Mouse (Mus musculus) midbrain, embryonic 15.5 days (tissue): ENCODE results near the gene Dst. TPM values are rescaled to one million over a fixed set of nuclear protein-coding genes. Genes with fewer than 3 reads are reported as not detected.

ENCODE experiments used
- ATAC-seq: fragments of 200-750 bp; cut with Nextera tagmentation; replicated peaks from 2 replicates; pipeline ENCODE4 v1.8.0; 2017; ENCODE audit warnings: moderate TSS enrichment
- H3K27ac ChIP-seq: fragments of 300-500 bp; sonication (generic); 2 replicates; pipeline ENCODE4 v1.5.1; 2015; ENCODE audit warnings: mild to moderate bottlenecking, inconsistent platforms
- H3K27me3 ChIP-seq: fragments of 300-500 bp; sonication (generic); replicated peaks from 2 replicates; pipeline ENCODE4 v1.6.1; 2015; ENCODE audit warnings: inconsistent platforms
- H3K36me3 ChIP-seq: fragments of 300-500 bp; sonication (generic); replicated peaks from 2 replicates; pipeline ENCODE4 v1.6.1; 2015; ENCODE audit warnings: inconsistent platforms
- H3K4me1 ChIP-seq: fragments of 300-500 bp; sonication (generic); 2 replicates; pipeline ENCODE4 v1.6.1; 2015; ENCODE audit warnings: inconsistent platforms
- H3K4me2 ChIP-seq: fragments of 300-500 bp; sonication (generic); 2 replicates; pipeline ENCODE4 v1.6.1; 2015; ENCODE audit warnings: inconsistent platforms, mild to moderate bottlenecking, moderate library complexity
- H3K4me3 ChIP-seq: fragments of 300-500 bp; sonication (generic); 2 replicates; pipeline ENCODE4 v1.5.1; 2015; ENCODE audit warnings: mild to moderate bottlenecking, inconsistent platforms
- H3K9ac ChIP-seq: fragments of 300-500 bp; sonication (generic); 2 replicates; pipeline ENCODE4 v1.6.1; 2015; ENCODE audit warnings: mild to moderate bottlenecking, inconsistent platforms
- H3K9me3 ChIP-seq: fragments of 300-500 bp; sonication (generic); 2 replicates; pipeline ENCODE4 v1.6.1; 2016; ENCODE audit warnings: inconsistent platforms
- WGBS: fragments of 180-500 bp; shearing (Covaris S2); methylation state at CpG from one replicate; pipeline ENCODE4 v1.1.7; 2015; ENCODE audit warnings: mixed read lengths; 5-methylcytosine and 5-hydroxymethylcytosine counted together
- polyA plus RNA-seq: library from polyadenylated mRNA; unstranded; fragments of >200 nt; fragmentation: Nextera tagmentation; extraction: Ambion mirVana; gene quantifications from 2 replicates; pipeline ENCODE4 v1.2.1, GENCODE M21; 2015

The Dst gene
- polyA plus RNA-seq, 1 experiment from 2014 or later, result 43.0 TPM

- H3K9me3 ChIP-seq, result no peaks in the 10 kb centered on the region
- ATAC-seq, result no peak
Observed at GRCm38 (mm10) chr1:34158822-34159221, 250.8 kb downstream of the Dst start.

GRCm38 (mm10) chr1:34159898-34160297, 251.9 kb downstream of the Dst start:
- 0 out of 2 replicates have a peak, but pooled peaks cover 1% of the 10 kb centered on the region for H3K36me3 ChIP-seq
- no peak overlapping the region for H3K4me2 ChIP-seq
- H3K4me3 ChIP-seq, result no peak overlapping the region
- WGBS, result 90% methylated on average over 7 of the region's 7 CpGs
- H3K27ac ChIP-seq, result no peak overlapping the region
- no peak for ATAC-seq
- no peaks in the 10 kb centered on the region for H3K4me1 ChIP-seq
- no peaks in the 10 kb centered on the region for H3K27me3 ChIP-seq
- H3K9me3 ChIP-seq, result no peaks in the 10 kb centered on the region
- no peak overlapping the region for H3K9ac ChIP-seq

More at GRCm38 (mm10) chr1:34158822-34159221, 250.8 kb downstream of the Dst start:
- no peaks in the 10 kb centered on the region for H3K27me3 ChIP-seq
- H3K27ac ChIP-seq, result no peak overlapping the region
- no peak overlapping the region for H3K4me3 ChIP-seq
- H3K4me1 ChIP-seq, result no peaks in the 10 kb centered on the region
- no peak overlapping the region for H3K9ac ChIP-seq
- WGBS, result 50% methylated on average over 11 of the region's 11 CpGs
- 0 out of 2 replicates have a peak, but pooled peaks cover 3% of the 10 kb centered on the region for H3K36me3 ChIP-seq
- no peak overlapping the region for H3K4me2 ChIP-seq

- ATAC-seq, result 0 out of 2 replicates have a peak, but pooled peaks have one; percentile 63
- H3K4me3 ChIP-seq, result no peak overlapping the region
- 65% methylated on average over 14 of the region's 14 CpGs for WGBS
- H3K9ac ChIP-seq, result no peak overlapping the region
- H3K9me3 ChIP-seq, result no peaks in the 10 kb centered on the region
- no peak overlapping the region for H3K27ac ChIP-seq
- no peaks in the 10 kb centered on the region for H3K27me3 ChIP-seq
- H3K4me2 ChIP-seq, result no peak overlapping the region
- H3K36me3 ChIP-seq, result peaks cover 19% of the 10 kb centered on the region; the same call in 1 of the 2 replicates
- H3K4me1 ChIP-seq, result no peaks in the 10 kb centered on the region
Observed at GRCm38 (mm10) chr1:34164616-34165295, 256.7 kb downstream of the Dst start.

GRCm38 (mm10) chr1:34165926-34166325, 257.9 kb downstream of the Dst start:
- no peaks in the 10 kb centered on the region for H3K27me3 ChIP-seq
- no peak overlapping the region for H3K4me2 ChIP-seq
- no peak overlapping the region for H3K27ac ChIP-seq
- no peak overlapping the region for H3K9ac ChIP-seq
- no peak overlapping the region for H3K4me3 ChIP-seq
- H3K4me1 ChIP-seq, result no peaks in the 10 kb centered on the region
- WGBS, result 87% methylated on average over 4 of the region's 4 CpGs
- peaks cover 30% of the 10 kb centered on the region for H3K36me3 ChIP-seq
- no peaks in the 10 kb centered on the region for H3K9me3 ChIP-seq
- no peak for ATAC-seq

- H3K4me2 ChIP-seq, result no peak overlapping the region
- H3K4me3 ChIP-seq, result no peak overlapping the region
- H3K9ac ChIP-seq, result no peak overlapping the region
- H3K27me3 ChIP-seq, result no peaks in the 10 kb centered on the region
- 69% methylated on average over 19 of the region's 19 CpGs for WGBS
- no peaks in the 10 kb centered on the region for H3K9me3 ChIP-seq
- no peak for ATAC-seq
- H3K27ac ChIP-seq, result 0 out of 2 replicates have a peak overlapping the region, but pooled peaks have one; percentile 12
- peaks cover 40% of the 10 kb centered on the region for H3K36me3 ChIP-seq
- no peaks in the 10 kb centered on the region for H3K4me1 ChIP-seq
Observed at GRCm38 (mm10) chr1:34167151-34168057, 259.4 kb downstream of the Dst start.

- no peaks in the 10 kb centered on the region for H3K27me3 ChIP-seq
- no peak overlapping the region for H3K4me2 ChIP-seq
- no peak overlapping the region for H3K4me3 ChIP-seq
- H3K9ac ChIP-seq, result no peak overlapping the region
- no peaks in the 10 kb centered on the region for H3K4me1 ChIP-seq
- no peaks in the 10 kb centered on the region for H3K9me3 ChIP-seq
- peaks cover 46% of the 10 kb centered on the region for H3K36me3 ChIP-seq
- no peak overlapping the region for H3K27ac ChIP-seq
- ATAC-seq, result no peak
- 92% methylated on average over 12 of the region's 12 CpGs for WGBS
Observed at GRCm38 (mm10) chr1:34169086-34169485, 261.1 kb downstream of the Dst start.

- Histone ChIP-seq H3K36me3 (peaks cover 54% of the 10 kb centered on the region), H3K9me3 (no peaks in the 10 kb centered on the region), H3K27me3 (no peaks in the 10 kb centered on the region), H3K9ac (no peak overlapping the region), H3K4me3 (no peak overlapping the region), H3K4me1 (no peaks in the 10 kb centered on the region), H3K27ac (no peak overlapping the region), H3K4me2 (no peak overlapping the region)
- WGBS, result 95% methylated on average over 15 of the region's 15 CpGs
- ATAC-seq, result no peak
Observed at GRCm38 (mm10) chr1:34174517-34174916, 266.5 kb downstream of the Dst start.

- no peak for ATAC-seq
- Histone ChIP-seq H3K27ac (no peak overlapping the region), H3K36me3 (peaks cover 53% of the 10 kb centered on the region), H3K4me3 (no peak overlapping the region), H3K4me2 (no peak overlapping the region), H3K4me1 (no peaks in the 10 kb centered on the region), H3K27me3 (no peaks in the 10 kb centered on the region), H3K9ac (no peak overlapping the region), H3K9me3 (no peaks in the 10 kb centered on the region)
- 86% methylated on average over 8 of the region's 8 CpGs for WGBS
Observed at GRCm38 (mm10) chr1:34174961-34175360, 266.9 kb downstream of the Dst start.

GRCm38 (mm10) chr1:34178022-34178727, 270.1 kb downstream of the Dst start:
- ATAC-seq, result no peak
- peaks cover 10% of the 10 kb centered on the region for H3K4me1 ChIP-seq
- 89% methylated on average over 41 of the region's 41 CpGs for WGBS
- no peaks in the 10 kb centered on the region for H3K9me3 ChIP-seq
- H3K9ac ChIP-seq, result no peak overlapping the region
- peaks cover 30% of the 10 kb centered on the region for H3K36me3 ChIP-seq
- no peak overlapping the region for H3K4me3 ChIP-seq
- no peak overlapping the region for H3K27ac ChIP-seq
- H3K4me2 ChIP-seq, result no peak overlapping the region
- no peaks in the 10 kb centered on the region for H3K27me3 ChIP-seq

GRCm38 (mm10) chr1:34179756-34180155, 271.7 kb downstream of the Dst start:
- Histone ChIP-seq H3K4me2 (no peak overlapping the region), H3K9me3 (no peaks in the 10 kb centered on the region), H3K36me3 (peaks cover 25% of the 10 kb centered on the region), H3K4me1 (peaks cover 15% of the 10 kb centered on the region), H3K27ac (no peak overlapping the region), H3K9ac (no peak overlapping the region), H3K4me3 (no peak overlapping the region), H3K27me3 (no peaks in the 10 kb centered on the region)
- ATAC-seq, result no peak
- 96% methylated on average over 19 of the region's 19 CpGs for WGBS

GRCm38 (mm10) chr1:34182406-34183249, 274.6 kb downstream of the Dst start:
- no peaks in the 10 kb centered on the region for H3K27me3 ChIP-seq
- peaks cover 17% of the 10 kb centered on the region for H3K36me3 ChIP-seq
- no peaks in the 10 kb centered on the region for H3K9me3 ChIP-seq
- H3K27ac ChIP-seq, result 0 out of 2 replicates have a peak overlapping the region, but pooled peaks have one; percentile 8
- H3K4me1 ChIP-seq, result peaks cover 15% of the 10 kb centered on the region
- H3K4me3 ChIP-seq, result no peak overlapping the region
- 36% methylated on average over 24 of the region's 24 CpGs for WGBS
- H3K4me2 ChIP-seq, result no peak overlapping the region
- H3K9ac ChIP-seq, result no peak overlapping the region
- peak; percentile 80 for ATAC-seq
